Mouse (Mus musculus) midbrain, embryonic 13.5 days (tissue): Measurements from ENCODE around the gene Adcy9. TPM values are rescaled to one million over a fixed set of nuclear protein-coding genes. Genes with fewer than 3 reads are reported as not detected.
A peak's percentile ranks its signal among the peaks of the same experiment; 100 is the strongest.

Source experiments
- ATAC-seq: fragments of 200-750 bp; cut with Nextera tagmentation; 2 replicates; pipeline ENCODE4 v1.8.0; 2017; ENCODE audit warnings: mild to moderate bottlenecking, moderate TSS enrichment, moderate library complexity
- H3K27ac ChIP-seq: fragments of 300-500 bp; sonication (generic); 2 replicates; pipeline ENCODE4 v1.5.1; 2015; ENCODE audit warnings: inconsistent platforms, mild to moderate bottlenecking, moderate library complexity
- H3K27me3 ChIP-seq: fragments of 300-500 bp; sonication (generic); 2 replicates; pipeline ENCODE4 v1.6.1; 2015; ENCODE audit warnings: mild to moderate bottlenecking, inconsistent platforms
- H3K36me3 ChIP-seq: fragments of 300-500 bp; sonication (generic); 2 replicates; pipeline ENCODE4 v1.6.1; 2015; ENCODE audit warnings: mild to moderate bottlenecking, inconsistent platforms
- H3K4me1 ChIP-seq: fragments of 300-500 bp; sonication (generic); replicated peaks from 2 replicates; pipeline ENCODE4 v1.6.1; 2015; ENCODE audit warnings: inconsistent platforms
- H3K4me2 ChIP-seq: fragments of 300-500 bp; sonication (generic); replicated peaks from 2 replicates; pipeline ENCODE4 v1.6.1; 2015; ENCODE audit warnings: moderate library complexity, mild to moderate bottlenecking, inconsistent platforms
- H3K4me3 ChIP-seq: fragments of 300-500 bp; sonication (generic); replicated peaks from 2 replicates; pipeline ENCODE4 v1.5.1; 2015; ENCODE audit warnings: mild to moderate bottlenecking, inconsistent platforms
- H3K9ac ChIP-seq: fragments of 300-500 bp; sonication (generic); replicated peaks from 2 replicates; pipeline ENCODE4 v1.6.1; 2015; ENCODE audit warnings: mild to moderate bottlenecking, inconsistent platforms
- H3K9me3 ChIP-seq: fragments of 300-500 bp; sonication (generic); 2 replicates; pipeline ENCODE4 v1.6.1; 2016; ENCODE audit warnings: mild to moderate bottlenecking, inconsistent platforms
- WGBS: fragments of 180-500 bp; shearing (Covaris S2); methylation state at CpG from one replicate; pipeline ENCODE4 v1.1.7; 2015; 5-methylcytosine and 5-hydroxymethylcytosine counted together
- polyA plus RNA-seq: library from polyadenylated mRNA; unstranded; fragments of >200 nt; fragmentation: Nextera tagmentation; extraction: Ambion mirVana; gene quantifications from 2 replicates; pipeline ENCODE4 v1.2.1, GENCODE M21; 2015

Gene Adcy9
- polyA plus RNA-seq, 1 experiment from 2014 or later, result 2.8 TPM

DNA sequence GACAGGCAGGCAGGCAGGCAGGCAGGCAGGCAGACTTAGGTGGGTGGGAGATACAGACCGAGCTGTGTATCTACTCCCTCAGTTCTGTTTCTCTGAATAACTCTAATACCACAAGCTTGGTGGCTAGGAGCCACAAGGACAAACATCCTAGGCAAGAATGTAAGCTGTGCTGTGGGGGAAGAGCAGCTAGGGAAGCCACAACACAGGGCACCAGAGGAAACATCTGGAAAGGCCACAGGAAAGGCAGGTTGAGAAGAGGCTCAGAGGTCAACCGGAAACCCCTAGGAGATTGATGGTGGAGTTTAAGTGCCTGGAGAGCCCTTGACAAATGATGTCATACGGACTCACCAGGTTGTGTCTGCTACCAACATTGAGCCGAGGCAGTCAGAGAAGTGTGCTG is 16.4 kb upstream of the Adcy9 start:
- no peaks in the 10 kb centered on the region for H3K27me3 ChIP-seq
- no peak overlapping the region for H3K27ac ChIP-seq
- H3K4me1 ChIP-seq, result no peaks in the 10 kb centered on the region
- H3K4me3 ChIP-seq, result no peak overlapping the region
- no peak overlapping the region for H3K4me2 ChIP-seq
- no peak for ATAC-seq
- H3K36me3 ChIP-seq, result no peaks in the 10 kb centered on the region
- WGBS, result 76% methylated on average over 4 of the region's 4 CpGs
- no peaks in the 10 kb centered on the region for H3K9me3 ChIP-seq
- H3K9ac ChIP-seq, result no peak overlapping the region

DNA sequence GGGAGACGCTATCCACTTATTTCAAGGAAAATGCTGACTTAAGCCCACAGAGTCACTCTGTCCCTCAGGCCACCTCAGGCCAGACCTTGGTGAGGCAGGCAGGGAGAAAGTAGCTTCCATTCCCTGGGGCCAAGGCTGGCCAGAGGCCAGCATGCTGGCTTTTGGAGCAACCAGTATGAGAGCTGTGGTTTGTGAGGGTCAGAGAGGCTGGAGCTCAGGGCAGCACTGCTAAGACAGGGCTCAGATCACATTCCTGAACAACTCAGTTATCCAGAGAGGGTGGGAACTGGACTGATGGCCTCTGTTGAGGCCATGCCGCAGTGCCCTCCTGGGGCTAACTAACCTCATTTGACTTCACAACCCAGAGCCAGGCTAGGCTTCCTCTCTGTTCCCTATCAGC is 15.1 kb upstream of the Adcy9 start:
- 90% methylated on average over 2 of the region's 2 CpGs for WGBS
- H3K27ac ChIP-seq, result no peak overlapping the region
- H3K4me2 ChIP-seq, result no peak overlapping the region
- no peaks in the 10 kb centered on the region for H3K27me3 ChIP-seq
- no peak overlapping the region for H3K4me3 ChIP-seq
- H3K9ac ChIP-seq, result no peak overlapping the region
- no peaks in the 10 kb centered on the region for H3K36me3 ChIP-seq
- ATAC-seq, result no peak
- no peaks in the 10 kb centered on the region for H3K9me3 ChIP-seq
- no peaks in the 10 kb centered on the region for H3K4me1 ChIP-seq

DNA sequence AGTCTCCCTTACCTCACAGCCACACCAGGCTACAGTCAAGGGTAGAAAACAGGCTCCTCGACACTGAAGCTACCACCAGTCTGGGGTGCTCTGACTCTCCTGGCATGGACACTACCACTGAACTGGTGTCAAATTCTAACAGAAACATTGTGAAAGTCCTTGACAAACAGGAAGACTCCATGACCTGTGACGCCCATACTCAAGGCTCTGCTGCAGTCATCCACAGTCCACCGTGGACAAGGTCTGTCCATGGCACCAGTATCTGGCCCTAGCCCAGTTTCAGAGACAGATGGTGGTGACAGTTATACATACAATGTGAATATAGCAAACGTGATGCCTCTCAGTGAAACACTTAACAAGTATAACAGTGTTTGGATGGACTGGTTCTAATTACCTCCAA is 11.5 kb upstream of the Adcy9 start:
- Histone ChIP-seq H3K9ac (no peak overlapping the region), H3K36me3 (no peaks in the 10 kb centered on the region), H3K4me1 (no peaks in the 10 kb centered on the region), H3K27me3 (no peaks in the 10 kb centered on the region), H3K27ac (no peak overlapping the region), H3K9me3 (no peaks in the 10 kb centered on the region), H3K4me3 (no peak overlapping the region), H3K4me2 (no peak overlapping the region)
- no peak for ATAC-seq
- WGBS, result 82% methylated on average over 4 of the region's 4 CpGs

DNA sequence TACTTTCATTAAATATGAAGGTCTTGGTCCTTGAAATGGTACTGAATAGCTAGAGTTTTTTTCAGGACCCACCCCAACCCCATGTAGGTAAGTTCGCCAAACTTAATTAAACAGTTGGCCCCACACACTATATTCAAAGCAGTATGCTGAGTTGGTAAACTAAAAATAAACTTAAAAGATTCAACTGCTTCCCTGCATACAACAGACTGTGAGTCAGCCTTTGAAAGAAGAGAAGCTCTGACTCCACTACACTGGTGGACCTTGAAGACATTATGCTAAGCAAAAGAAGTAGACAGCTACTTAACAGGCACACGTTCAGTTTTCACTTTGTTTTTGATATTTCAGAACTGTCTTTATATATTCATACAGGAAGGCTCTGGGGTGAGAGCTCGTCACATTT is 10.7 kb upstream of the Adcy9 start:
- H3K27me3 ChIP-seq, result no peaks in the 10 kb centered on the region
- no peak overlapping the region for H3K4me3 ChIP-seq
- H3K9me3 ChIP-seq, result no peaks in the 10 kb centered on the region
- no peak overlapping the region for H3K27ac ChIP-seq
- H3K4me1 ChIP-seq, result no peaks in the 10 kb centered on the region
- no peak for ATAC-seq
- H3K9ac ChIP-seq, result no peak overlapping the region
- no peak overlapping the region for H3K4me2 ChIP-seq
- H3K36me3 ChIP-seq, result no peaks in the 10 kb centered on the region
- 87% methylated on average over 3 of the region's 3 CpGs for WGBS

DNA sequence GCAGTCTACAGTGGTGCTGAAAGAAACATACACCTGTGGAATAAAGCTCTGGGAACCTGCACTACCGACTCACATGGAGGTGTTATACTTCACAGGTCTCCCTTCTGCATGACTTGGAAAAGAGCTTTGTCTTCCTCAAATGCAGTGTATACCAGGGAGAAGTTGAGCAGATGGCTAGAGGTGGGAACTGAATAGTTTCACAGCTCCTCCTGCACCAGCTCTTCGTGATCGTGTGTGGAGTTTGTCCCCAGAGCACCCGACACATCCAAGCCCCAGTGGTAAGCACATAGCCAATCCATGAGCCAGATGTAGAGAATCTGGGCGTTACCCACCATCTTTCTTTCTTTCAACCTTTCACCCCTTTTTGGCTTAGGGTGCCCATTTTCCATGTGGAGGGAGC is 9.9 kb upstream of the Adcy9 start:
- H3K4me3 ChIP-seq, result no peak overlapping the region
- H3K27me3 ChIP-seq, result no peaks in the 10 kb centered on the region
- H3K9ac ChIP-seq, result no peak overlapping the region
- no peak for ATAC-seq
- WGBS, result 90% methylated on average over 5 of the region's 5 CpGs
- no peaks in the 10 kb centered on the region for H3K36me3 ChIP-seq
- no peaks in the 10 kb centered on the region for H3K9me3 ChIP-seq
- H3K4me1 ChIP-seq, result no peaks in the 10 kb centered on the region
- no peak overlapping the region for H3K4me2 ChIP-seq
- H3K27ac ChIP-seq, result no peak overlapping the region

DNA sequence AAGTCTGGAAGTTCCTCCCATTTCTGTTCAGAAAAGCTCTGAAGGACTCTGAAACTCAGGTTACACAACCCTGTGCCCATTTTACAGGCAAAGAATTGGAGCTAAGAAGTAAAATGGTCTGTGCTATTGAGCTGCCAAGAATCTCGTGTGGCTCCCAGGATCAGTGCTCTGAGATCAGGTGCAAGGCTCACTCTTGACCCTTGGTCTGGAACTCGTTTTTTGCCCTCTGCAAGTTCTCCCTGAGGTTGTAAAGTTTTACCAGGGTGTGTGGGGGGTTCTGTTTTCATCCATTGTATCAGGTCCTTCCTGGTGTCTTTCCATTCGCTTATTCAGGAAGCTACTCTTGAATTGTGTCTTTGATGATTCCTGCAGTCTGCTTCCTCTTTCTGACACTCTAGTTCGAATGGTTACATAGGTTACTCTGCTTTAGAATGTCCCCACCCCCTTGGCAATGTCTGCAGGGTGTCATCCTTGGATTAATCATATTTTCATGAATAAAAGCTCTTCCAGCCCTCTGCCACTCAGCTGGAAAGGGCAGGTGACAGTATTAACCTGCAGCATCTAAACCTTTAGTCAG is 5.4 kb upstream of the Adcy9 start:
- Histone ChIP-seq H3K27me3 (no peaks in the 10 kb centered on the region), H3K27ac (no peak overlapping the region), H3K4me3 (no peak overlapping the region), H3K36me3 (no peaks in the 10 kb centered on the region), H3K9ac (no peak overlapping the region), H3K4me1 (no peaks in the 10 kb centered on the region), H3K9me3 (no peaks in the 10 kb centered on the region), H3K4me2 (no peak overlapping the region)
- no peak for ATAC-seq
- WGBS, result 52% methylated on average over 4 of the region's 4 CpGs

DNA sequence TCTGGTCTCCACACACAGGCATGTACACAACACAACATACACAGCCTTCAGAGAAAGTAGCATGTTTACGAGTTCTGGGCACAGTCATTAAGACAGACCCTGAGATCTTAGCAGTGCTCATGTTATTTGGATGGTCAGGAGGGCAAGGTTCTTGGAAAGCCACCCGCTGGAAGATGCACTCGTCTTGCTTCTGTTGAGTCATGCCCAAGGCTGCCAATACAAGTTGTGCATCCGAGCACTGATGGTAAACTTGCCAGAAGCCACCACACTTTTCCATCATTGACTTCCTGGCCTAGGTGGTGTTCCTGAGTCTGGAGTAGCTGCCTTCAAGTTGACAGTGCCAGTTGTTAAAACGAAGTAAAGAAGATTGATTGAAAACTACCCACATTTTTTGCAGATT is 3.3 kb upstream of the Adcy9 start:
- Histone ChIP-seq H3K27me3 (peaks cover 4% of the 10 kb centered on the region; the same call in 1 of the 2 replicates), H3K27ac (no peak overlapping the region), H3K4me3 (no peak overlapping the region), H3K4me2 (no peak overlapping the region), H3K9ac (no peak overlapping the region), H3K9me3 (no peaks in the 10 kb centered on the region), H3K4me1 (peaks cover 11% of the 10 kb centered on the region), H3K36me3 (no peaks in the 10 kb centered on the region)
- ATAC-seq, result no peak
- WGBS, result 87% methylated on average over 5 of the region's 5 CpGs

DNA sequence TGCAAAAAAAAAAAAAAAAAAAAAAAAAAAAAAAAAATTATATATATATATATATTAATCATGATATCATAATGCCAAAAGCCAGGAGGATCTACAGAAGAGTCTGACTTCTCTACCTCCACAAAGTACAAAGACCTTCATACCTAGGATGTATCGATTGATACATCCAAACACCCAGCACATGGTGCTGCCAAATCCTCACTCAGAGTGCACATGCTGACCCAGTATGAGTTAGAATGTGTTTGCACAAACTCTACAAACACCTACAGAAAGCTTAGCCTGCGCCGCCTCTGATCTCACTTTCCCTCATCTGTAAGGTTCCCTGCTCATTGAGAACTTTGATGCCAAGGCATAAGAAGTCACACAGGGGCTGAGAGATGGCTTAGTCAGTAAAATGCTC is 2.7 kb upstream of the Adcy9 start:
- no peak overlapping the region for H3K9ac ChIP-seq
- no peaks in the 10 kb centered on the region for H3K36me3 ChIP-seq
- no peak overlapping the region for H3K27ac ChIP-seq
- peaks cover 10% of the 10 kb centered on the region for H3K27me3 ChIP-seq
- H3K4me2 ChIP-seq, result no peak overlapping the region
- no peaks in the 10 kb centered on the region for H3K9me3 ChIP-seq
- no peak for ATAC-seq
- WGBS, result 91% methylated on average over 3 of the region's 3 CpGs
- H3K4me1 ChIP-seq, result peaks cover 17% of the 10 kb centered on the region
- H3K4me3 ChIP-seq, result no peak overlapping the region

DNA sequence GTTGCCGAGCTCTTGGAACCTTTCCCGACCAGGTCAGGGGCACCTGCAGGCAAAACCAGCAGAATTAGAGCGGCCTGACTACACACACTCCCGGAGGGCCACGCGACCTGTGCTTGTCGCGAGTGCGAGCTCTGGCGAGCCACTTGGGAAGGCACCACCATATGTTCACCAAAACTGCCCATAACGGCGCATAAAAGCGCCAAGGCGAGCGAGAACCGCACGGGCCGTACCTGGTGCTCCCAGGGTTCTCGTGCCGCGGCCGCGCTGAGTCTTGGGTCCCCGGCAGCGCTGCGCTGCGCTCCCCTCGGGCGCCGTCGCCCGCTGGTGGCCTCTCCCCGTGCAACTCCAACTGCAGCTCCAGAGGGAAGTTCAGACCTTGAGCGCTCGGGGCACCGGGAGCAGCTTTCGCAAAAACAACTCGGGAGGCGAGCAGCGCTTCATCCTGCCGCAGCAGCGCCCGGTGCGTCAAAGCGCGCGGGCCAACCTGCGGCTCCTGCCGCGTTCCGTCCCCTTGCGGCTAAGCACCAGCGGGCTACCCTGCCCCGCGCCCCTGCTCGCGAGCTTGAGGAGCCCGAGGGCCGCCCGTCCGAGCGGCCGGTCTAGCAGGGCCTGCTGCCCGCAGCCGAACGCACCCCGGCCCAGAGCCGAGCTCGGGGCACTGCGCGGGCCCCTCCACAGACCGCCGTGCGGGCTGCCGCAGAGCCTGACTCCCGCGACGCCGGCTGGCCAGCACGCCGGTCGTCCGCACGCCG is 576 bp downstream of the Adcy9 start:
- H3K4me1 ChIP-seq, result peaks cover 47% of the 10 kb centered on the region
- 1% methylated on average over 81 of the region's 85 CpGs for WGBS
- H3K4me3 ChIP-seq, result peak overlapping the region; percentile 89
- H3K27me3 ChIP-seq, result peaks cover 18% of the 10 kb centered on the region
- ATAC-seq, result peak; percentile 90
- peak overlapping the region; percentile 86 for H3K4me2 ChIP-seq
- peak overlapping the region; percentile 87 for H3K27ac ChIP-seq
- H3K9me3 ChIP-seq, result no peaks in the 10 kb centered on the region
- H3K36me3 ChIP-seq, result no peaks in the 10 kb centered on the region
- H3K9ac ChIP-seq, result peak overlapping the region; percentile 86

DNA sequence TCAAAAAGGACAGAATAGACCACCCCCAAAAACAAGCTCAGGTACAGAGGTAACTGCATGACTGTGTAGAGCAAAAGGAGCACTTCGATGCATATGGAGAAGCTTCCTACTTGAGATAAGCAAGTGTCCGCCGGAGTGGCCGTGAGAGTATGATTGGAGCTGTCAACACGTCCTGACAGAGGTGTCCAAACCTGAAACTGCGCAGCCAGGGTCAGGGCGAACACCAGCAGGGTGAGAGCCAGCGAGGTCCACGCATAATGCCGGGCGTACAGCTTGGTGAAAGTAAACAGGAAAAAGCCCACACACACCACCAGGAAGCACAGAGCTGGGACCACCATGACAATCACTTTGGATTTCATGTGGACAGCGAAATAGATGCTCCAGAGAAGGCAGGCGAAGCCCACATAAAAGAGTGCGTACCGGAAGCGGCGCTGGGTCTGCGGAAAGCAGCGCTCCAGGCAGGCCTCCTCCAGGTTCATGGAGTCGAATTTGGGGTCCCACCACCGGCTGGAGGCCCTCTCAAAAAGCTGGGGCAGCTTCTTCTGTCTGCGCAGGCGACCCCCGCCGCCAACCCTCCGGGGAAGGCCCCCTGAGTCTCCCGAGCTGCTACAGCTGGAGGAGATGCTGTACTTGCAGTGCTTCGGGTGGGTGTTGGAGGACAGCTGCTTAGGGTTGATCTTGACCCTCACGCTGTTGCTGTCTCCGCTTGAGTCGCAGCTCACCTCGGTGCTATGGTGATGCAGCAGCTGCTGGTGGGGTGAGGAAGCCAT is 1.3 kb downstream of the Adcy9 start:
- Histone ChIP-seq H3K9me3 (no peaks in the 10 kb centered on the region), H3K4me2 (peak overlapping the region; percentile 86), H3K9ac (peak overlapping the region; percentile 86), H3K27me3 (peaks cover 18% of the 10 kb centered on the region), H3K36me3 (no peaks in the 10 kb centered on the region), H3K4me1 (peaks cover 55% of the 10 kb centered on the region), H3K27ac (no peak overlapping the region), H3K4me3 (peak overlapping the region; percentile 89)
- peak; percentile 28; the same call in 1 of the 2 replicates for ATAC-seq
- WGBS, result 12% methylated on average over 32 of the region's 32 CpGs

DNA sequence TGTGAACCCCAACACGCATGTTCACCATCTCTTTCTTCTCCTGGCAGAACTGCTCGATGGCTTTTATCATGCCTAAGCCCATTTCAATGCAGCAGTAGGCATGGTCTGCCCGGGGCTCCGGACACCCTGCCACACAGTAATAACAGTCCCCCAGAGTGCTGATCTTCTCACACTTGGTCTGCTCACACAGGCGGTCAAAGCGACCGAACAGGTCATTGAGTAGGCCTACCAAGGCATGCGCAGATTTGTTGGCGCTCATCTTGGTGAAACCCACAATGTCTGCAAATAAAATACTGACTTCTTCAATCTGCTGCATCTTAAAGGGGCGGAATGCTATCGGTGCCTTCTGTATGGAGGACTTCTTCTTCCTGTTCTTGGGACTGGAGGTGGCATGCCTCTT is 2.2 kb downstream of the Adcy9 start:
- peaks cover 60% of the 10 kb centered on the region for H3K4me1 ChIP-seq
- 0 out of 2 replicates have a peak overlapping the region, but pooled peaks have one; percentile 2 for H3K9ac ChIP-seq
- H3K4me2 ChIP-seq, result peak overlapping the region; percentile 86
- H3K27ac ChIP-seq, result no peak overlapping the region
- no peaks in the 10 kb centered on the region for H3K36me3 ChIP-seq
- H3K27me3 ChIP-seq, result peaks cover 18% of the 10 kb centered on the region
- no peak for ATAC-seq
- 92% methylated on average over 11 of the region's 11 CpGs for WGBS
- H3K4me3 ChIP-seq, result peak overlapping the region; percentile 89
- no peaks in the 10 kb centered on the region for H3K9me3 ChIP-seq

DNA sequence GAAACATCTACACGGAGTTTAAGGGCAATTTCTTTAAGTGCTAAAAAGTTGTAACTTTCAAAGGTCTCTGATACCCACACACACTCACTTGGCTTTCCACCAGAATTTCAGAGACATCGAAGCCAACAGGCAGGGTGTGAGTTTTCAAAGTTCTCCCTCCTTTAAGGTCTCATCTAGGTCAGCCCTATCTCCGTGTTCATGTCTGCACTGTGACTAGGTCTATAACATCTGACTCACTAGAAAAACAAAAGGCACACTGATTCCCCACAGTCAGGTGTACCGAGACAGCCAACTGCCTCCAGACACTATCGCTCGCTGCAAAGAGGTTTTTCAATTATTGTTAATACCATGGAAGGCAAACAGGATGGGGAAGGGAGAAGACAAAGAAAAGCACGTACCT is 2.8 kb downstream of the Adcy9 start:
- WGBS, result 81% methylated on average over 7 of the region's 7 CpGs
- Histone ChIP-seq H3K27me3 (peaks cover 18% of the 10 kb centered on the region), H3K36me3 (no peaks in the 10 kb centered on the region), H3K9me3 (no peaks in the 10 kb centered on the region), H3K9ac (0 out of 2 replicates have a peak overlapping the region, but pooled peaks have one; percentile 2), H3K4me2 (peak overlapping the region; percentile 86), H3K27ac (no peak overlapping the region), H3K4me3 (peak overlapping the region; percentile 89; the same call in 1 of the 2 replicates), H3K4me1 (peaks cover 60% of the 10 kb centered on the region)
- ATAC-seq, result no peak
